Mouse (Mus musculus) liver, adult 2 months (tissue): Measurements from ENCODE around the gene Rbm38. TPM values are rescaled to one million over a fixed set of nuclear protein-coding genes. Genes with fewer than 3 reads are reported as not detected.

Experiments
- DNase-seq: peaks from one replicate; pipeline ENCODE4 v3.0.0-alpha.2; 2011; ENCODE audit warnings: low read depth, low spot score; ENCODE audit errors: extremely low read depth
- H3K27ac ChIP-seq: fragments of 200-500 bp; replicated peaks from 2 replicates; pipeline ENCODE4 v1.5.1; 2012; ENCODE audit warnings: low read depth, mild to moderate bottlenecking, control low read depth, inconsistent platforms, low read length; ENCODE audit not compliant: insufficient read depth
- H3K27me3 ChIP-seq: fragments of 200-500 bp; 2 replicates; pipeline ENCODE4 v1.6.1; 2012; ENCODE audit warnings: mild to moderate bottlenecking, moderate library complexity, low read length, inconsistent platforms; ENCODE audit not compliant: control insufficient read depth, insufficient read depth
- H3K36me3 ChIP-seq: fragments of 200-500 bp; 2 replicates; pipeline ENCODE4 v1.6.1; 2012; ENCODE audit warnings: low read length, inconsistent platforms; ENCODE audit not compliant: control insufficient read depth, insufficient read depth
- H3K4me1 ChIP-seq: fragments of 200-500 bp; 2 replicates; pipeline ENCODE4 v1.6.1; 2011; ENCODE audit warnings: low read length; ENCODE audit not compliant: control insufficient read depth, insufficient read depth
- H3K4me3 ChIP-seq: fragments of 200-500 bp; 2 replicates; pipeline ENCODE4 v1.5.1; 2011; ENCODE audit warnings: low read depth, mild to moderate bottlenecking, control low read depth, low read length, moderate library complexity; ENCODE audit not compliant: insufficient read depth
- H3K79me2 ChIP-seq: fragments of 200-500 bp; 2 replicates; pipeline ENCODE4 v1.6.1; 2012; ENCODE audit warnings: inconsistent platforms, mild to moderate bottlenecking, low read length, moderate library complexity; ENCODE audit not compliant: control insufficient read depth, insufficient read depth
- H3K9ac ChIP-seq: fragments of 200-500 bp; 2 replicates; pipeline ENCODE4 v1.6.1; 2012; ENCODE audit warnings: low read depth, mild to moderate bottlenecking, control low read depth, inconsistent platforms, low read length
- CTCF ChIP-seq: fragments of 200-500 bp; IDR thresholded peaks from 2 replicates; pipeline ENCODE4 v1.5.1; 2011; ENCODE audit warnings: low read depth, low read length, control low read depth
- POLR2A ChIP-seq: fragments of 200-500 bp; IDR thresholded peaks from 2 replicates; pipeline ENCODE4 v1.6.1; 2011; ENCODE audit warnings: low read length, control low read depth; ENCODE audit not compliant: insufficient read depth; ENCODE audit errors: extremely low read depth
- WGBS: fragments of 180-500 bp; shearing (Covaris S2); methylation state at CpG from one replicate; pipeline ENCODE4 v1.1.7; 2018; 5-methylcytosine and 5-hydroxymethylcytosine counted together
- polyA plus RNA-seq: library from polyadenylated mRNA; depleted of rRNA; stranded (reverse); fragments of >200 nt; gene quantifications from 2 replicates; pipeline ENCODE4 v1.2.3, GENCODE M21; 2012
- total RNA-seq: library from RNA; depleted of rRNA; stranded (reverse); fragments of >200 nt; gene quantifications from 2 replicates; pipeline ENCODE4 v1.2.3, GENCODE M21; 2014

Rbm38 gene
- total and polyA plus RNA-seq, 2 experiments, result 0.55 to 11.1 TPM

DNA sequence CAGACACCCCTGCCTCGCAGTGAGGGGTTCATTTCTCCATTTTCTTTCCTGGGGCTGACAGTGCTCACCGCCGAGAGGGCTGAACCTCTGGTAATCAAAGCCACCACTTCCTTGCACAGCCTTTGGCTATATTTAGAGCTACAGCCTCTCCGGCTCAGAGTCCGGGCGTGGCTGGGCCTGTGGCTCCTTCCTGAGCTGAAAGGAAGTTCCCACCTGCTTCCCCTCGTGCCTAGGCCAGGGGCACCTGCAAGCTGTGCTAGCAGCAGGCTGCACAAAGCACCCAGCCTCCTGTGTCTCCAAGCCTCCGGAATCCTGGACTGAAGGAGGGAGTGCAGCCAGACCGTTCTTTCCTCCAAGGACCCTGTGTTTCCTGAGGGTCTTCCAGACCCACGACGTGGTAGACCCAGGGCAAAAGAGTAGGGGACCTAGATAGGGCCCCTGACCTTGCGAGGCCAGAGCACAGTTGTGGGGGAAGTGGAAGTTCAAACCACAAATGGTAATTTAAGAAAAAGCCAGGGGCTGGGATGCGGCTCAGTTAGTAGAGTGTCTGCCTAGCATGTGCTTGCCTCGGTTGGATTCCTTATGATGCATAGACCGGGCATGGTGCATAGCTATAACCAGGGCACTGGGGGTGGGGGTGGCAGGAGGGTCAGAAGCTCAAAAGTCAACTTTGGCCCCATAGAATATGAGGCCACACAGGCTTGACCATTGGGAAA is 26.4 kb downstream of the Rbm38 start:
- H3K36me3 ChIP-seq, result no peaks in the 10 kb centered on the region
- TF ChIP-seq CTCF (no peak), POLR2A (no peak)
- H3K27ac ChIP-seq, result no peak overlapping the region
- DNase-seq, result no peak
- no peak overlapping the region for H3K4me3 ChIP-seq
- WGBS, result 69% methylated on average over 15 of the region's 15 CpGs
- peaks cover 3% of the 10 kb centered on the region; the same call in 1 of the 2 replicates for H3K4me1 ChIP-seq
- H3K79me2 ChIP-seq, result no peaks in the 10 kb centered on the region
- H3K27me3 ChIP-seq, result no peaks in the 10 kb centered on the region
- no peak overlapping the region for H3K9ac ChIP-seq

DNA sequence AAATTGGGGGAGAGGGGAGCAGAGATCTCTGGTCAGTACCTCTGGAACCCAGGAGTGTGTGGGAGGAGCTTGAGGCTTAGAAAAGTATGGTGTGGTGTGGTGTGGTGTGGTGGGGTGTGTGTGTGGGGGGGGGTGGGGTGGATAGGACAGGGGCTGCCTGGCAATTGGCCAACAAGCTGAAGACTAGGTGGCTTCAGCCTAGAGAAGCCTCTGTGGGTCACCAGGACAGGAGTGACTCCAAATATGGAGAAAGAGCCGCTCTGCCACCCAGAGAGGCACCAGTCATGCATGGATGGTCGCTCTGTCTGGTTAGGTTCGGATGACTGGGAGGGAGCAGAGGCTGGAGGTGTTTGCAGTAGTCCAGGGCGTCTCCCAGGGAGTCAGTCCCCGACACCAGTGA is 27.2 kb downstream of the Rbm38 start:
- Histone ChIP-seq H3K4me3 (no peak overlapping the region), H3K79me2 (no peaks in the 10 kb centered on the region), H3K4me1 (peaks cover 3% of the 10 kb centered on the region; the same call in 1 of the 2 replicates), H3K27ac (no peak overlapping the region), H3K9ac (no peak overlapping the region), H3K36me3 (no peaks in the 10 kb centered on the region), H3K27me3 (no peaks in the 10 kb centered on the region)
- WGBS, result 82% methylated on average over 5 of the region's 5 CpGs
- no peak for DNase-seq
- no peak for TF ChIP-seq CTCF

DNA sequence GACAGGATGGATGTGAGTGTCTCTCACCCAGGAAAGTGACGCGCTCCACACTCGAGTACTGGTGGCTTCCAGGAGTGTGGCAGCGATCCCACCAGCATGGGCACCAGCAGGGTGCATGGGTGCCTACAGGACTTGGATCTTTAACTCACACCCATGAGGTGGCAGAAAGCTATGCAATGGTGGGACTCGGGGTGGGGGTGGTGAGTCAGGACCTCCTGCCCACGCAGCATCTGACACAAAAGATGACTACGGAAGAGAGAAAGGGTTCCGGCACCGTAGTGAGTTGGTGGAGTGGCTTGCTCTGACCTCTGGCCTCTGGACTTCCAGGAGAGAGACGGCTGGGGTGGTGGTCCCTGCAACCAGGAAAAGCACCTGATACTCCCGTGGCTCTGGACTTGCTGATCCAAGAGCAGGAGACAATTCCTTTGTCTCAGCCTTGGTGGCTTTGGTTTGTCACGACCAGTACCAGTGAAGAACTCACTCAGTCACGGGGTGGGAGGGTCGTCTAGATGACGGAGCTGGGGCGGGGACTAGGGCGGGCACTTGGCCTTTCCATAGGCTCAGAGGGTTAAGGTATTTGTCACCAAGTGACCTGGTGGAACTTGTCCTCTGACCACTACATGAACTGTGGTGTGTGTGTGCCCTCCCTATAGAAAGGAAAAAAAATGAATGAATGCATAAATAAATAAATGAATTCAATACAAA is 27.9 kb downstream of the Rbm38 start:
- Histone ChIP-seq H3K4me3 (no peak overlapping the region), H3K27ac (no peak overlapping the region), H3K79me2 (no peaks in the 10 kb centered on the region), H3K9ac (no peak overlapping the region), H3K4me1 (peaks cover 3% of the 10 kb centered on the region; the same call in 1 of the 2 replicates), H3K27me3 (no peaks in the 10 kb centered on the region), H3K36me3 (no peaks in the 10 kb centered on the region)
- 53% methylated on average over 17 of the region's 17 CpGs for WGBS
- TF ChIP-seq CTCF (no peak), POLR2A (no peak)
- DNase-seq, result no peak

DNA sequence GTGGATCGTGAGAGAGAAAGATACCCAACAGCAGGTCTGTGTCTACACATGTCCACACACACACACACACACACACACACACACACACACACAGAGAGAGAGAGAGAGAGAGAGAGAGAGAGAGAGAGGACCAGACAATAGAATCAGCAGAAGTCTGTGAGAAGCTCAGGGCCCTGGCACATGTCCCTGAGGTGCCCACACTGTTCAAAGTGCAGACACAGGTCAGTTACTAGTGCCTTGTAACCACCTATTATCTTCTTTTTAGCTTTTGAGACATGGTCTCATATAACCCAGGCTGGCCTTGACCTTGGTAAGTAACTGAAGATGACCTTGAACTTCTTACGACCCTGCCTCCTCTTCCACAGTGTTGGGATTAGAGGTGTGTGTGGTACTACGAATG is 28.9 kb downstream of the Rbm38 start:
- TF ChIP-seq CTCF (no peak), POLR2A (no peak)
- no peaks in the 10 kb centered on the region for H3K79me2 ChIP-seq
- no peak for DNase-seq
- H3K36me3 ChIP-seq, result no peaks in the 10 kb centered on the region
- no peaks in the 10 kb centered on the region for H3K27me3 ChIP-seq
- no peak overlapping the region for H3K27ac ChIP-seq
- peaks cover 3% of the 10 kb centered on the region; the same call in 1 of the 2 replicates for H3K4me1 ChIP-seq
- H3K9ac ChIP-seq, result no peak overlapping the region
- WGBS, result 77% methylated on average over 3 of the region's 3 CpGs
- H3K4me3 ChIP-seq, result no peak overlapping the region

- H3K4me1 ChIP-seq, result peaks cover 3% of the 10 kb centered on the region; the same call in 1 of the 2 replicates
- WGBS, result 77% methylated on average over 6 of the region's 6 CpGs
- H3K27ac ChIP-seq, result no peak overlapping the region
- no peaks in the 10 kb centered on the region for H3K79me2 ChIP-seq
- no peak for DNase-seq
- H3K4me3 ChIP-seq, result no peak overlapping the region
- no peaks in the 10 kb centered on the region for H3K27me3 ChIP-seq
- H3K9ac ChIP-seq, result no peak overlapping the region
- TF ChIP-seq POLR2A, result no peak
- TF ChIP-seq CTCF, result no peak
- H3K36me3 ChIP-seq, result no peaks in the 10 kb centered on the region
Observed at GRCm38 (mm10) chr2:173049817-173050216, 29.5 kb downstream of the Rbm38 start.
